Mouse (Mus musculus): ENCODE results near the gene Sptssa. TPM values are rescaled to one million over a fixed set of nuclear protein-coding genes. Genes with fewer than 3 reads are reported as not detected.

Sptssa gene
- polyA plus RNA-seq (2012) = 0.04 and 0.14 TPM in 2 replicates

DNA sequence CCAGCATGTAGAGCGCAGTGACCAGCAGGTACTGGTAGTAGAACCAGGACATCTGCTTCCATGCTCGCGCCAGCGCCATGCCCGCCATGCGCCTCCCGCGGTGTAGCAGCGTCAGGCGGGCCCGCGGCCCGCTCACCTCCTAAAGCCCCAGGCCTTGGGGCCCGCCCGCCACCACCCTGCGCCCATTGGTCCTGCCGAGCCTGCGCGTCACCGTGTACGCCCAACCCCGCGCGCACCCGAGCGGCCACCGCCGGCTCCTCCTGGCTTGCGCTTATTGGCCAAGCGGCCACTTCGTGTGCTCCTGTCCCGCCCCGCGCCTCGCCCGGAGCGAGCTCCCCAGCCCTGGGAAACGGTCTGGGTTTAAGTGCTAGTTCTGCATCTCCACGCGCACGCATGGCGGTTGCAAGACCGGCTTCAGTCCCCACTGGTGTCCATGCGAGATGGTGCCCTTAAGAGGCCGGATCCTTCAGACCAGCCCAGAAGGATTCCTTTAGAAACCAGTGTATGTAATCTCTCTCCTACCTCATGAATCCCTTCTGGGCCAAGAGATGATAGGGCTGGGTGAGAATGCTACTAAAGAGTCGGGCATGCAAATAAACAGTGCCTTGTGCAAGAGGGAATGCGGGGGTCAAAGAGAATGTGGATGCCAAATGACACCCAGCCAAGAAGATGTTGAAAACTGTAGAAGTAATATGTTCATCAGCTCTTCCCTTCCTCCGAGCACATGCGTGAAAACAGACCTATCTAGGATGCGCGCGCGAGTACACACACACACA is at the start of gene Sptssa:
TSS of gene Sptssa (minus strand) at position 178 of the 776 bp plus-strand sequence.
- Histone ChIP-seq H3K4me3 (replicated peaks) (peak within 1 kb of the TSS; percentile 84), H3K9me3 (ENCODE audit: control insufficient read depth, low read length) (no peaks in the 10 kb centered on the region), H3K27me3 (ENCODE audit: control insufficient read depth) (no peaks in the 10 kb centered on the region), H3K4me1 (ENCODE audit: control insufficient read depth) (peaks cover 46% of the 10 kb centered on the region), H3K36me3 (ENCODE audit: control insufficient read depth) (peaks cover 4% of the 10 kb centered on the region)
- TF ChIP-seq TAL1 (IDR thresholded peaks at IDR 0.05; ENCODE audit: low read length) (no peak), GATA1 (IDR thresholded peaks at IDR 0.05; ENCODE audit: low read length) (no peak)

DNA sequence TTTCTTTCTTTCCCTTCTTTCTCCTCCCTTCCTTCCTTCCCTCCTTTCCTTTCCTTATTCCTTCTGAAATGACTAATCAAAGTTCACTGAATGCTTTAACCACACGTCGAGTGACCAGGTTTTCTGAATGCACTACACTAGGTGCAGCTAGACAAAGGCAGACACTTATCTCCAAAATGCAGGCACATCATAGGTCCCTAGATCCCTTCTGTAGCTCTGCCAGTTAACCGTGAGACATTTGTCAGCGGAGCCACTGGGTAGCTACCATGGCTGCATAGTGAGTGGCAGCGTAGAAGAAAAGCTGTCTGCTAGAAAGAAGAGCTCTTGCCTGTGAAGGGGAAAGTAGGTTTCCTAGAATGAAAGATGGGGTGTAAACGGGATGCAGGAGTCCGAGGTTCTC is 43.0 kb upstream of the Sptssa start:
- no peaks in the 10 kb centered on the region for H3K9me3 ChIP-seq (ENCODE audit: control insufficient read depth, low read length)
- no peaks in the 10 kb centered on the region for H3K36me3 ChIP-seq (ENCODE audit: control insufficient read depth)
- TF ChIP-seq GATA1 (IDR thresholded peaks at IDR 0.05; ENCODE audit: low read length) = no peak
- no peak for TF ChIP-seq TAL1 (IDR thresholded peaks at IDR 0.05; ENCODE audit: low read length)
- peaks cover 41% of the 10 kb centered on the region for H3K4me1 ChIP-seq (ENCODE audit: control insufficient read depth)
- H3K27me3 ChIP-seq (ENCODE audit: control insufficient read depth) = peaks cover 9% of the 10 kb centered on the region
- H3K4me3 ChIP-seq (replicated peaks) = no peak overlapping the region

DNA sequence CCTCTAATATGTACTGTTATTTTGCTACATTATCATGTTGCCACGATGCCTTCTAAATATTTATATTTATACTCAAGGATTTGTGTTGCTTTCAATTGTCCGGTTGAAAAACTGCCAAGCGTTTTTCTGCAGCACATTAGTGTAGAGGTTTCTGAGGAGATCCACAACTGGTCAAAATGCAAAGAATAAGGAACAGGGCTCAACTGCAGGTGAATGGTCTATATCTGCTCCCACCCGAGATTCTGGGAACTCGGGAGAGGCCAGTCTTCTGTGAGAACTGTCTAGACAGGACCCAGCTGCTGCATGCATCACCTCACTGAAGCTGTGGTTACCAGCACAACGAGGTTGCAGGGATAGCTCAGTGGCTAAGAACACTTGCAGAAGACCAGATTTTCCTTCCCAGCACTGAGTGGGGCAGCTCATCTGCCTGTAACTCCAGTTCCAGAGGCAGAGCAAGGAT is 41.4 kb upstream of the Sptssa start:
- Histone ChIP-seq H3K4me3 (replicated peaks) (no peak overlapping the region), H3K4me1 (ENCODE audit: control insufficient read depth) (peaks cover 55% of the 10 kb centered on the region), H3K36me3 (ENCODE audit: control insufficient read depth) (peaks cover 2% of the 10 kb centered on the region), H3K9me3 (ENCODE audit: control insufficient read depth, low read length) (no peaks in the 10 kb centered on the region), H3K27me3 (ENCODE audit: control insufficient read depth) (peaks cover 8% of the 10 kb centered on the region)
- TF ChIP-seq GATA1 (IDR thresholded peaks at IDR 0.05; ENCODE audit: low read length) (no peak), TAL1 (IDR thresholded peaks at IDR 0.05; ENCODE audit: low read length) (no peak)

DNA sequence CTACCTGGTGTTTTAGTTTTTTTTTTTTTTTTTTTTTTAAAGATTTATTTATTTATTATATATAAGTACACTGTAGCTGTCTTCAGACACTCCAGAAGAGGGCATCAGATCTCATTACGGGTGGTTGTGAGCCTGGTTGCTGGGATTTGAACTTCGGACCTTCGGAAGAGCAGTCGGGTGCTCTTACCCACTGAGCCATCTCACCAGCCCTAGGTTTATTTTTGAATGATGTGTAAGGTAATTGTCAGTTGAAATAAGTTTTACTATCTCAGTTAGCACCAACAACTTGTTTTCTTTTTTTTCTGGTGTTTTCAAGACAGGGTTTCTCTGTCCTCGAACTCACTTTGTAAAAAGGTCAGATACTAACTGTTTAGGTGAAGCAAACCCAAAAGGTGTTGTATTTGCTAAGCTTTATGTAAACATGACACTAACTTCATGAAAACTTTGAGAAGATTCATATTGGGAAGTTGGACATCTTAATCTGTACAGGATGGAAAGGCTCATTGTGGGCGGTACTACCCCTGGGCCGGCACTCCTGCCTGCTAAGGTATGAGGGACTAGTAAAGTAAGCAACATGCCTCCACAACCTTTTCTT is 40.7 kb upstream of the Sptssa start:
- H3K4me3 ChIP-seq (replicated peaks) = no peak overlapping the region
- H3K36me3 ChIP-seq (ENCODE audit: control insufficient read depth) = peaks cover 10% of the 10 kb centered on the region
- H3K4me1 ChIP-seq (ENCODE audit: control insufficient read depth) = peaks cover 57% of the 10 kb centered on the region
- TF ChIP-seq TAL1 (IDR thresholded peaks at IDR 0.05; ENCODE audit: low read length) = no peak
- no peak for TF ChIP-seq GATA1 (IDR thresholded peaks at IDR 0.05; ENCODE audit: low read length)
- H3K27me3 ChIP-seq (ENCODE audit: control insufficient read depth) = peaks cover 1% of the 10 kb centered on the region
- no peaks in the 10 kb centered on the region for H3K9me3 ChIP-seq (ENCODE audit: control insufficient read depth, low read length)

DNA sequence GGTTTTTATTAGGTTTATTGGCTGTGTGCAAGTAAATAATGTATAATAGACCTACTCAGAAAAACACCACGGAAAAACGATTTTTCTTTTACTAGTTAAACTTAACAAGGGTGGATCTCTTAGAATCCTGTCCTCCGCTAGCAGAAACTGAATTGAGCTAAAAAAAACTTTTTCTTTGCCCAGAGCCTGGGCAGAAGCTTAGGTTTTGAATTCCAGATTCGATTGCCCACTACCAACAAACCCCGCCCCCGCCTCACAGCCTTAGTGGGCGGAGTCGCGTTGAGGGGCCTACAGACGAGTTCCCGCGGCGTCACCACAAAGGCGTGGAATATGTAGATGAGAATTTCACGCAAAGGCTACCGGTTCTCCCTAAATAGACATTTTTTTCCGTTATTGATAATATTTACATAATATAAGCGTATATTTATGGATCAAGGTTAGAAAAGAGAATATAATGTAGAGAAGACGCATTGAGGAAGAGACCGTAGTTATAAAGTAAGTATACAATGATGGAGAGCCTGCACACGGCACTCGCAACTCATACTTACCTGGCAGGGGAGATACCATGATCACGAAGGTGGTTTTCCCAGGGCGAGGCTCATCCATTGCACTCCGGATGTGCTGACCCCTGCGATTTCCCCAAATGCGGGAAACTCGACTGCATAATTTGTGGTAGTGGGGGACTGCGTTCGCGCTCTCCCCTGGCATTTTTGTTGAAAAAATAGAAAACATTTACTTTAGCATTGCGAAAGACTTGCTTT is 40.0 kb upstream of the Sptssa start:
- H3K4me1 ChIP-seq (ENCODE audit: control insufficient read depth) = peaks cover 58% of the 10 kb centered on the region
- TF ChIP-seq GATA1 (IDR thresholded peaks at IDR 0.05; ENCODE audit: low read length) (no peak), TAL1 (IDR thresholded peaks at IDR 0.05; ENCODE audit: low read length) (no peak)
- H3K36me3 ChIP-seq (ENCODE audit: control insufficient read depth) = peaks cover 16% of the 10 kb centered on the region
- H3K27me3 ChIP-seq (ENCODE audit: control insufficient read depth) = no peaks in the 10 kb centered on the region
- H3K4me3 ChIP-seq (replicated peaks) = peak overlapping the region; percentile 89
- no peaks in the 10 kb centered on the region for H3K9me3 ChIP-seq (ENCODE audit: control insufficient read depth, low read length)

DNA sequence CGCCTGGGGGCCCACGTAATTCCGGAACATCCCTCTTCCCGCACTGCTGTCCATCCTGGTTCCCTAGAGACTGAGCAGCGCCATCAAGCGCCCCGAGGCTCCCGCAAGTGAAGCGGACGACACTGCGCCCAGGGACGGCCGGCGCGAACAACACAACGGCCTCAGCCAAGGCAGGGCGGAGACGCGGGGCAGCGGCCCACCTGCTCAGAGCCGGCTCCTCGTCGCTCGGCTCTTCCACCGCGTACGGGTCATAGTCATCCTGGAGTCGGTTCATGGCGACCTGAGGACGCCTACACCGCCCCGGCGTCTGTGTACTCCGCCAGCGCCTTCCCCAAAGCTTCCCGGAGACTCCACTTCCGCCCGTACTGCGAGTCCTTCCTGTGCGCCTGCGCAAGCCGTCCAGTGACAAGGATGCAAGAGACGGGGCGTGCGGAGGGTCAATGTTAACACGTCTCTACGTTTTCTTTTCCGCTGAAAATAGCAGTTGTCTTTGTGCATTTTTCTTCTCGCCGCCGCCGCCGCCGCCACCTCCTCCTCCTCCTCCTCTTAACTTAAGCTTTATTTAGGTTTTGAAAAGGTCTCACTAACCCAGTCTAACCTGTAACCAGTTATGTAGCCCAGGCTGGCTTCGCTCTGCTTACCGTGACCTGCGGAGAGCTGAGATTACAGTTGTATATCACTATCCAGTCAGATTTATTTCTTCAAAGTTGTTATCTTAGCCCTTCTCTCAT is 39.3 kb upstream of the Sptssa start, which contains the start of gene Eapp:
TSS of gene Eapp (minus strand) at position 387 of the 731 bp plus-strand sequence.
- Histone ChIP-seq H3K4me3 (replicated peaks) (peak within 1 kb of the TSS; percentile 89), H3K4me1 (ENCODE audit: control insufficient read depth) (peaks cover 58% of the 10 kb centered on the region)
- TF ChIP-seq TAL1 (IDR thresholded peaks at IDR 0.05; ENCODE audit: low read length) (no peak), GATA1 (IDR thresholded peaks at IDR 0.05; ENCODE audit: low read length) (no peak)

DNA sequence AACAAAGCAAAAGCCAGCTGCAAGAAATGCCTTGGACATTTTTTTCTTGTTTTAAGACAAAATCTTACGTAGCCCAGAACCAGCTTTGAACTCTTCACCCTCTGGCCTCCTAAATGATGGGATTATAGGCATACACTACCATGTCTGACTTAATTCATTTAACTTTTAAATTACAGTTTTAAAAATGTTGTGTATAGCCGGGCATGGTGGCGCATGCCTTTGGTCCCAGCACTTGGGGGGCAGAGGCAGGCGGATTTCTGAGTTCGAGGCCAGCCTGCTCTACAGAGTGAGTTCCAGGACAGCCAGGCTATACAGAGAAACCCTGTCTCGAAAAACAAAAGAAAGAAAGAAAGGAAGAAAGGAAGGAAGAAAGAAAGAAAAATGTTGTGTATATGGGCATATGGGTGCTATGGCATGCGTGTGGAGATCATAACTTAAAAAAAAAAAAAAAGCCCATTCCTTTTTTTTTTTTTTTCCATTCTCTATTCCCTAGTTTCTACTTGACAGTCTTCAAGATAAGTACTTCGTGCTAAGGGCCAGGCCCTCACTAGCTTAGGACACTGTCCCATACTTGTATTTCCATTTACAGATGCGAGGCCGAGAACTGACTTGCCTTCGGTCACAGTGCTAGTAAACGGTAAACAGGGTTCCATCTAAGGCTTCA is 38.6 kb upstream of the Sptssa start:
- Histone ChIP-seq H3K36me3 (ENCODE audit: control insufficient read depth) (peaks cover 29% of the 10 kb centered on the region), H3K9me3 (ENCODE audit: control insufficient read depth, low read length) (no peaks in the 10 kb centered on the region), H3K4me3 (replicated peaks) (peak overlapping the region; percentile 89), H3K27me3 (ENCODE audit: control insufficient read depth) (no peaks in the 10 kb centered on the region), H3K4me1 (ENCODE audit: control insufficient read depth) (peaks cover 57% of the 10 kb centered on the region)
- no peak for TF ChIP-seq TAL1 (IDR thresholded peaks at IDR 0.05; ENCODE audit: low read length)
- no peak for TF ChIP-seq GATA1 (IDR thresholded peaks at IDR 0.05; ENCODE audit: low read length)

More for the DNA sequence above, 39.3 kb upstream of the Sptssa start, which contains the start of gene Eapp:
- Histone ChIP-seq H3K9me3 (ENCODE audit: control insufficient read depth, low read length) (no peaks in the 10 kb centered on the region), H3K36me3 (ENCODE audit: control insufficient read depth) (peaks cover 22% of the 10 kb centered on the region), H3K27me3 (ENCODE audit: control insufficient read depth) (no peaks in the 10 kb centered on the region)

DNA sequence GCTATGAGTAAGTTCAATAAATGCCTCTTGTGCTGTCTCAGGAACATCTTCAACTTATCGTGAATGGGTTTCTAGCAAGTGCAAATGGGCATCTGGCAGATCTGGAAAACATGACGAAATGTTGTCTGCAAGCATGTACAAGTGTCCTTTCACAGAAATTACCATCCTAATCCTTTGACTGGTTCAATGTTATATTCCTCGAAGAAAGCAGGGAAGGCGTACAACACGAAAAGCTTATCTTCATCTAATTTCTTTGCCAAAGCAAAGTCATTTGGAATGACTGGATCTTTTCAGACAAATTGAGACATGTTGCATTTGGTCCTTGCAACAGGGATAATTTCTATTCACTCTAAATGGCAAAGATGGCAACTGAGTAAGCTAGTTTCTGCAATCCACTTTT is 32.7 kb upstream of the Sptssa start:
- TF ChIP-seq TAL1 (IDR thresholded peaks at IDR 0.05; ENCODE audit: low read length) = no peak
- TF ChIP-seq GATA1 (IDR thresholded peaks at IDR 0.05; ENCODE audit: low read length) = no peak
- peaks cover 85% of the 10 kb centered on the region for H3K36me3 ChIP-seq (ENCODE audit: control insufficient read depth)

More for the DNA sequence above, 32.7 kb upstream of the Sptssa start:
- H3K27me3 ChIP-seq (ENCODE audit: control insufficient read depth) = no peaks in the 10 kb centered on the region
- H3K9me3 ChIP-seq (ENCODE audit: control insufficient read depth, low read length) = no peaks in the 10 kb centered on the region
- no peak overlapping the region for H3K4me3 ChIP-seq (replicated peaks)
- peaks cover 15% of the 10 kb centered on the region for H3K4me1 ChIP-seq (ENCODE audit: control insufficient read depth)
